Mouse (Mus musculus): ENCODE measurements around the gene Igfbp3.

DNA sequence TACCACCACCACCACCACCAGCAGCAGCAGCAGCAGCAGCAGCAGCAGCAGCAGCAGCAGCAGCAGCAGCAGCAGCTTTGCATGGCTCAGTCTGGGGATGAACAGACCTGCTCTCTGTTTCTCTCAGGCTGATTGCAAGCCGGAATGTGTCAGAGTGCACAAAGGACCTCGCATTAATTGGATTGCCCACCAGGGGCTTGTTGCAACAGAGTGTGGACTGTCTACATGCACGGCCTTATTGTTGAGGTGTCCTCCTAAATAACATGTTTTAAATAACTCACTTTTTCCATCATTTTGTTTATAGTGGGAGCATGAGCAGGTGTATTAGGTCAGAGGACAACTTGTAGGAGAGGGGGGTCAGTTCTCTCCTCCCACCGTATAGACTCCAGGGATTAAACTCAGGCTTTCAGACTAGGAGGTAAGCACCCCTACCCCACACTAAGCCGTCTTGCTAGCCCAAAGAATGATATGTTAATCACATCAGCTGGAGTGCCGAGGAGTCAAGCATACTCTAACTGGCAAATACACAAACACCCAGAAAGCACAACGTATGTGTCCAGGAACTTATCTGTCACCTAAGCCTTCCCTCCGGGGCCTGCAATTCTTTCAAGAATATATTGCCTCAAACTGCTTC, 31.2 kb downstream of the Igfbp3 start:
- peak; percentile 43; the same call in 1 of the 2 replicates for TF ChIP-seq CTCF (IDR thresholded peaks at IDR 0.05; ENCODE audit: borderline replicate concordance, extremely low read depth, insufficient read depth, insufficient read length)
- TF ChIP-seq POLR2A (IDR thresholded peaks at IDR 0.05; ENCODE audit: borderline replicate concordance, extremely low read depth, insufficient read depth, insufficient read length, poor library complexity, severe bottlenecking): no peak

All from brain, embryonic 14.5 days (tissue).